Mouse (Mus musculus) induced T-regulatory cell, adult 2 months (primary cell): ENCODE measurements around the gene Fnbp4.
"Not testable (repeated sequence)": the region's sequence is repeated elsewhere in the genome, so short reads cannot be mapped to it uniquely, and the experiment has no call there.

Experiments
- DNase-seq: peaks from one replicate; pipeline ENCODE4 v3.0.0-alpha.2; 2012; ENCODE audit warnings: low read depth

Fnbp4 gene

DNA sequence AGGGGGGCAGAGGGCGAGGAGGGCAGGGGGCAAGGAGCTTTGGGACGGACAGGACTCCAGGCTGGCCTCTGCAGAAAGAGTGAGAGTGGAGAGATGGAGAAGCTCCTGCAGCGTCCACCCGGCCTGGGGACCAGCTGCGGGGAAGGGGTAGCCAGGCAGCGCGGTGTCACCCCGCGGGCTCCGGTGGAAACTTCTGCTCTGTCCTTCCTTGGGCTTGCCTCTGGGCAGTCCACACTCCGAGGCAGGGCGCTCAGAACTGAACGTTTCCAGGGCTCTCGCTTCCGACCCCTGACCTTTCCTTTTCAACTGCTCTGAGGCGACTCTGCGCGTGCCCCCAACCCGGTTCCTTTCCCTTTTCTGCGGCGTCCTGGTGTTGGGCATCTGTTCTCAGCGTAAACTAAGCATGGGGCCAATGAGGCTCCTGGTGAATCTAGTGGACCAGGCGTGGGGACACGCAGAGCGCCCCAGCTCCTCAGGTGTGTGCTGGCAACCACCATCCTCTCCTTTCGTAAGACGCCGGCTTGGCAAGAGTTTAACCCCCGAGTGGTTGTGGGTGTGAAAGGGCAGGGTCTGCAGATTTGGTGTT is 37.8 kb downstream of the Fnbp4 start:
- DNase-seq, result no peak

DNA sequence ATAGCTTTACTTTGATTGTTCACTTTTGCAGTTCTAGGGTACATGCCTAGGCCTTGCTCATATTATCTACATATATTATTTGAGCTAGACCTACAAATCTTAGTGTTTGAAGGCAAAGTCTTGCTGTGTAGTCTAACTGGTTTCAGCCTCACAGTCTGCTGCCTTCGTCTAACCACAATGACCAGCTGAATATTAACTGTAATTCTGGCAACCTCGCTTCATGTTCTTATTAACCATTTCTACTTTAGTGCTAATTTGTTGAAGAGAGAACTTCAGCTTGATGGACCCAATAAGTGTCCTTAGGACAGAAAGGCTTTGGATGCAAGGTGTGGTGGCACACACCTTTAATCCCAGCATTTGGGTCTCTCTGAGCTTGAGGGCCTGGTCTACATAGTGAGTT is 43.0 kb downstream of the Fnbp4 start:
- no peak for DNase-seq

DNA sequence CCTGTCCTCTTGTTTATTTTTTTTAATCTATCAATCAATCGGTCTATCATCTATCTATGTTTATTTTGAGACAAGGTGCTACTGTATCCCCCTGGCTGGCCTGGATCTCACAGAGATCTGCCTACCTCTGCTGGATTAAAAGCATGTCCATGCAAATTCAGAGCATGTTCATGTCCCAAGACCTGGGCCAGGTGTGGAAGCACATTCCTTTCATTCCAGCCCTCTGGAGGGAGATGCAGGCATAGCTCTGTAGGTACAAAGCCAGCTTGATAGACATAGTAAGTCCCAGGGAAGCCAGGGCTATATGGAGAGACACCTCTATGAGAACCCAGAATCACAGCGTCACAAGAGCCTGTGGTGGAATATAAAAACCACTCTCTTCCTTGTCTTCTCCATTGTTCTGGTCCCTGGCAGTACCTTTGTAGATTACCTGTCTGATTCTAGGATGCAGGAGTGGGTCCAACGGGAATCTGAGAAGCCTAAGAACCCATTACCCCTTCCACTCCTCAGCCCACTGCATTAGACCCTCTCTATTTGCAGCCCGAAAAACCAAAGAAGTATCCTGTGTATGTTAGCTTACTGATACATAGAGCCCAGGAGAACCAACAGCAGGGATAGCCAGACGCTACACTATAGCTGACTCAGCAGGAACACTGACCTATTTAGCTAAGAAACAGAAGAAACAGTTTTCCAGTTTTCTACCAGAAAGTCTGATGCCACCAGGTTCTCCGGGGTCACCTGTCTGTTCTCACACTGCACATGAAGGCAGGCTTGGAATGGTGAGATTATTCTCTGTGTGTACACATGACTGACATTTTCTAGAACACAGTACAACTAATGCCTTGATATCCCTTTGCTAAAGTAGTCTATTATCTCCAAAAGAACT is 63.3 kb downstream of the Fnbp4 start:
- DNase-seq, result no peak

DNA sequence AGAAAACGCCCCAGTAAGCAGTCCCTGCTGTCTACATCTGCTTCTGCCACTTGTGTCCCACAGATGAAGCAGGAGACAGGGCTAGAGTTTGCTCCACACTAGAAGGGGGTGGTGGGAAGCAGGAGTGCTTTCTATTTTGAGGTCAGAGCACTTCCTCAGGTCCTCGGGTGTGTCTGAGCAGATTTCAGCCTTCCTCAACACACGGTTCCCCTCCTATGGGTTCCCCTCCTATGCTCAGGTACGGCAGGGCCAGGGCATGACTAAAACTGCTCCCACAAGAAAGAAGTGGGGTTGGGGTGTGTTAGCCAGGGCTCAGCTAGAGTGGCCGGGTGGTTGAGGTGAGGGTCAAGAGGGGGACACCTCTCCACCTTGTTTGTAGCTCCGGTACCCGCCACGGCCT is 65.6 kb downstream of the Fnbp4 start:
- DNase-seq, result no peak

DNA sequence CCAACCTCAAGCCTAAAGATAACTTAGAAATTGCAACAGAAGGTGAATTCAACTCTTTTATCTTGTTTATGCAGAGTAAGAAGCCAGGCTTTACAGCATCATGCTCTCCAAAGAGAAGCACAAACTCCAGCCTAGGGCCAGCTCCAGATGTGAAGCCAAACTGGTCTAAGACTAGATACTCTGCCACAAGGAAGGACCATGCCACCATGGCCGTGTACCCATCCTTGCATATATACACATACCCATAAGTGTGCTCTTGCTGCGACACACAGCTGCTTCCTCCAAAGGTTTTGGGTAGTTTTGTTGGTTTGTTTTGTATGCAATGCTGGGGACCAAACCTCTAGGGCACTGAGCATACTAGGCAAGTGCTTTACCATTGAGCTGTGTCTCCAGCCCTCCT is 70.1 kb downstream of the Fnbp4 start:
- no peak for DNase-seq

DNA sequence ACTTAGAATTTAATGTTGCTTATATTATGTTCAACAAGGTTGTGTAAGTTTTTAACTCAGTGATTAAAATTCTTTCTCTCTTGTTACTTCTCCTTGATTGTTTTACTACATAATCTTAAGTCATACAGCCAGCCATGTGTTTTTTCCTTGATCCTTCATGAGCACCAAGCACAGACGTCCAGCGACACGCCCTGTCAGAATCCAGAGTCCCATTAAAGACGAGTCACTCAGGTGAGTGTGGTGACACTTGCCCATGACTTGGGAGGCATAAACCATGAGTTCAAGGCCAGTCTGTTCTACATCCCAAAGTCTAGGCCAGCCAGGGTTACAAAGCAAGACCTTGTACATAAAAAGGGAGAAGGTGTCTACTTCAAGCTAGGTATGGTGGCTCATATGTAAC is 71.0 kb downstream of the Fnbp4 start:
- no peak for DNase-seq

DNA sequence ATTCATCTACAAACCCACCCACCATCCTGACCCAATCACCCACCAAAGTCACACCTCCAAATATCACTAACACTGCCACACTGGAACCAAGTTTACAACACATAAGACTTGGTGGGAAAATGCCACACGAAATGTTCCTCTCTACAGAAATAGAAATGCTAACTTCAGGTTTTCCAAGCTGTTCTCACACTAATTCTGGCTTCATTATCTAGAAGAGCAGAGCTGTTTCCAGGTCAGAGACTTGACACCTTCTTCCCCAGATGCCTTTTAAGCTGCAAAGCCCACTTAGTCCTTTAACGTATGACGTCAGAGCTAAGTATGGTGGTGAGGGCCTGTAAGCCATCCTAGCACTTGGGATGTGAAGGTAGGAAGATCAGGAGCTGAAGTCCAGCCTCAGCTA is 73.5 kb downstream of the Fnbp4 start:
- DNase-seq, result no peak

DNA sequence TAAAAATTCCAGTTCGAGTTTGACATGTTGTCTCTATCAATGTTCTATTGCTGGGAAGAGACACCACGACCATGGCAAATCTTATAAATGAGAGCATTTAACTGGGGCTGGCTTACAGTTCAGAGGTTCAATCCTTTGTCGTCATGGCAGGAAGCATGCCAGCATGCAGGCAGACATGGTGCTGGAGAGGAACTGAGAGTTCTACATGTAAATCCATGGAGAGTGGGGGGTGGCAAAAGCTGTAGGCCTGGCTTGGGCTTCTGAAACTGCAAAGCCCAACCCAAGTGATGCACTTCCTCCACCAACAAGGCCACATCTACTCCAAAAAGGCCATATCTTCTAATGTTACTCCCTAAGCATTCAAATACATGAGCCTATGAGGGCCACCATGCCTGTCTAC is 75.7 kb downstream of the Fnbp4 start:
- no peak for DNase-seq

DNA sequence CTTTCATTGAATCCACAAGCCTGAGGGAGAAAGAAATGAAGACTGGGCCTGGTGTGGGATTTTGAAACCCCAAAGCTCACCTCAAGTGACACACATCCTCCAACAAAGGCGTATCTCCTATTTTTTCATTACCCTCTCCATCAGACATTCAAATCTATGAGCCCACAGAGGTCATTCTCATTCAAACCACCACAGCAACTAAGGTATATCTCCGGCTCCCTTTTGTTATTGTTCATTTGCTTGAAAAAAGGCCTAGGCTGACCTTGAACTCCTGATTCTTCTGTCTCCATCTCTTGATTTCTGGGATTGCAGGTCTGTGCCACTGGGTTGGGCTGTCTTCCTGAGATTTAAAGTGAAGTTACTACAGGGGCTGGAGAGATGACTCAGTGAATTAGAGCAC is 77.8 kb downstream of the Fnbp4 start:
- DNase-seq, result no peak

DNA sequence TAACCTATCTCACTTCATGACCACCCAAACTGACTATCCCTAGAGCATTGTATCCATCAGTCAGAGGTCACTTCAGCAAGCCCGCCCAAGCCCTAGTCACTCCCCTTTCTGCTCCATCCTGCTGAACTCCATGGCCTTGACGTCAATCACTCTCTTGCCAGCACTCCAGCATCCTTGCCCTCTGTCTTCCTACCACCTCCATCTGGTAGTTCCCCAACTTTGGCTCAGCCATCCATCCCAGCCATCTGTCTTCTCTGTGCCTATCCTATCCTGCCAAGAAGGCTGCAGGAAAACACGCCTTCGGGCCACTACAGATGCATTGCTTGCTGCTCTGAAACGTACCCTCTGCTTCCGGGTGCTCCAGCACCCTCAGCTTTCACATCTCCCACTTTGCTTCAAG is 78.6 kb downstream of the Fnbp4 start:
- no peak for DNase-seq

DNA sequence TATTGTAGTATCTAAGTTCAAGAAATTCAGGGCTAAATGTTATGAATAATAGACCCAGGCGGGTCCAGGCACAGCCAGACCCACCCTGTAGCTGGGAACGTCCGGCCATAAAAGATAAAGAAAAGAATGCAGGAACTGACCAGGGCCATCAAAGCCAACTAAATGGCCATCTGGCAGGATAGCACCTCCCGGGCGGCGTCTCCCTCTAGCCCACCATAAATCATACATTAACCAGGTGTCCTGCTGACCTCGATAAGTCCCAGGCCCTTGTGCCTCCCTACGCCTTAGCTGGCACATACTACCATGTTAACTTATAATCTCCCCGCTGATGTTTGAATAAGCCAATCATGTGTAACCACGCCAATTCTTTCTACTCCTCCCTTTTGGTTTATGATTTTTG is 79.4 kb downstream of the Fnbp4 start:
- not testable (repeated sequence) for DNase-seq

DNA sequence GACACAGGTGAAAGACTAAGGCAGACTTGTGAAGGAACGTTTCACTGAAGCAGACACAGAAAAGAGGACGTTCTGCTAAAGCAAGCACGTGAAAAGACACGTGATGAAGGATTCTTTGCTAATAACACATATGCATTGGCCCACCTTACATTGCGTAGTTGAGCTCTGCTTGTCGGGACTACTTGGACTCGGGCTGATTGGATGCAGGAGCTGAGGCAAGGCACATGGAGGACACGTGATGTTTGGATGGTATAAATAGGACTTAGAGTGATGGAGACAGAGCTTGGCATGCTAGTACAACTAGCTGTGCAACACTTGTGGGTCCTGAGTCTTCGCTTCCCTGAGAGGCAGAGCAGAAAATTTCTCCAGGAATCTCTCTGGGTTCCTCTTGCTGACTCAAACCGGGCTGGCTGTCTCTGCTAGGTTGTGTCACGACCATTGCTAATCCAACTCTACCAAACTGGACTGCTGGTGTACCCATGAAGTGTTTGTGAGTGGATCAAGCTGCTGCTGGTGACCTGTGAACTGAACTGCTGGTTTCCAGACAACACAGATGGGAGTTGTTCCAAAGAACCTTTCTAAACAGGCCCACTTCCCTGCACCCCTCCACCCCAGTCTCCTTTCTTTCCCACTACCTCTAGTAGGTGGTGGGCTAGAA is 80.5 kb downstream of the Fnbp4 start:
- no peak for DNase-seq

DNA sequence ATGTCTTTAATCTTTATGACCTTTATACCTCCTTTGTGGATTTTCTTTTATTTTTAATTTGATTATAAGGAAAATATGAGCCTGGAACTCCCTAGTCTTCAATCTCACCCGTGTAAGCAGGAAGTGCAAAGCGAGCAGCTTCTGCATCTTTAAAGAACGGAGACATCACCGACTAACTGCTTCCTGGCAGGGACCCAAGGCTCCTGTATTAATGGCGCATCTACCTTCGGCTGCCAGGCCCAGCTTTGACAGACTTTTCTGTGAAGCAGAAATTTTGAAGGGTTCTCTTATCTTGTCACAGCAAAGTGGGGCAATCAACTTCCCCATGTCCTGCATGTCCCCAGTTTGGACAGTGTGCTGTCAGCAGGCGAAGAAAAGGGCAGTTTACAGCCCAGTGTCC is 83.6 kb downstream of the Fnbp4 start:
- DNase-seq, result no peak
